Mouse (Mus musculus) heart, embryonic 10.5 days (tissue): Measurements from ENCODE around the gene Olfr1480. TPM values are rescaled to one million over a fixed set of nuclear protein-coding genes. Genes with fewer than 3 reads are reported as not detected.

Experiments used
- DNase-seq: peaks from one replicate; pipeline ENCODE4 v3.0.0-alpha.2; 2017; ENCODE audit warnings: low spot score
- H3K27ac ChIP-seq: fragments of 300-500 bp; sonication (generic); 2 replicates; pipeline ENCODE4 v1.5.1; 2016; ENCODE audit warnings: mild to moderate bottlenecking
- H3K27me3 ChIP-seq: fragments of 300-500 bp; sonication (generic); 2 replicates; pipeline ENCODE4 v1.6.1; 2016; ENCODE audit warnings: mild to moderate bottlenecking; ENCODE audit not compliant: poor library complexity, insufficient read depth, severe bottlenecking
- H3K36me3 ChIP-seq: fragments of 300-500 bp; sonication (generic); 2 replicates; pipeline ENCODE4 v1.6.1; 2016; ENCODE audit warnings: mild to moderate bottlenecking, moderate library complexity
- H3K4me1 ChIP-seq: fragments of 300-500 bp; sonication (generic); 2 replicates; pipeline ENCODE4 v1.6.1; 2016; ENCODE audit warnings: mild to moderate bottlenecking
- H3K4me3 ChIP-seq: fragments of 300-500 bp; sonication (generic); 2 replicates; pipeline ENCODE4 v1.5.1; 2016; ENCODE audit warnings: mild to moderate bottlenecking, moderate library complexity
- H3K9me3 ChIP-seq: fragments of 300-500 bp; sonication (generic); 2 replicates; pipeline ENCODE4 v1.6.1; 2016; ENCODE audit warnings: mild to moderate bottlenecking, moderate library complexity
- WGBS: fragments of 180-500 bp; shearing (Covaris S2); methylation state at CpG from one replicate; pipeline ENCODE4 v1.1.7; 2016; 5-methylcytosine and 5-hydroxymethylcytosine counted together
- polyA plus RNA-seq: library from polyadenylated mRNA; unstranded; fragments of >200 nt; fragmentation: Nextera tagmentation; extraction: Ambion mirVana; gene quantifications from 2 replicates; pipeline ENCODE4 v1.2.1, GENCODE M21; 2016

Gene Olfr1480
- not detected in 2 replicates for polyA plus RNA-seq

GRCm38 (mm10) chr19:13527613-13528012 is at the start of gene Olfr1480:
TSS of gene Olfr1480 (plus strand) at chr19:13527913.
- WGBS: 76% methylated on average over 2 of the region's 2 CpGs
- no peaks in the 10 kb centered on the region for H3K36me3 ChIP-seq

GRCm38 (mm10) chr19:13480096-13480495 is 47.6 kb upstream of the Olfr1480 start, which contains the start of gene Olfr1475:
TSS of gene Olfr1475 (minus strand) at chr19:13480196.
- Histone ChIP-seq H3K27ac (no peak within 1 kb of the TSS), H3K27me3 (no peaks in the 10 kb centered on the region), H3K4me3 (no peak within 1 kb of the TSS), H3K9me3 (no peaks in the 10 kb centered on the region), H3K4me1 (no peaks in the 10 kb centered on the region), H3K36me3 (no peaks in the 10 kb centered on the region)
- DNase-seq: no peak

More at GRCm38 (mm10) chr19:13527613-13528012, at the start of gene Olfr1480:
- no peak within 1 kb of the TSS for H3K4me3 ChIP-seq
- no peaks in the 10 kb centered on the region for H3K4me1 ChIP-seq
- no peaks in the 10 kb centered on the region for H3K27me3 ChIP-seq
- no peak within 1 kb of the TSS for H3K27ac ChIP-seq
- no peak for DNase-seq
- peaks cover 9% of the 10 kb centered on the region for H3K9me3 ChIP-seq

GRCm38 (mm10) chr19:13500246-13500645 is 27.5 kb upstream of the Olfr1480 start, which contains the start of gene Olfr1477:
TSS of gene Olfr1477 (plus strand) at chr19:13500546.
- H3K9me3 ChIP-seq: peaks cover 5% of the 10 kb centered on the region
- H3K27me3 ChIP-seq: no peaks in the 10 kb centered on the region
- no peak within 1 kb of the TSS for H3K27ac ChIP-seq
- DNase-seq: no peak
- H3K4me1 ChIP-seq: no peaks in the 10 kb centered on the region
- H3K4me3 ChIP-seq: no peak within 1 kb of the TSS
- whole genome bisulfite sequencing: 68% methylated on average over 3 of the region's 3 CpGs
- no peaks in the 10 kb centered on the region for H3K36me3 ChIP-seq

Other genes with a start within 250 kb of the Olfr1480 start
- gene Olfr1465, start 212.4 kb upstream of the Olfr1480 start, polyA plus RNA-seq: not detected in 2 replicates
- not detected in 2 replicates for gene Olfr1466, start 189.1 kb upstream of the Olfr1480 start, polyA plus RNA-seq
- gene Olfr1467, start 165.7 kb upstream of the Olfr1480 start, polyA plus RNA-seq: not detected in 2 replicates
- gene Olfr1469, start 120.1 kb upstream of the Olfr1480 start, polyA plus RNA-seq: not detected in 2 replicates
- not detected in 2 replicates for gene Olfr1471, start 84.5 kb upstream of the Olfr1480 start, polyA plus RNA-seq
- gene Olfr1472, start 71.8 kb upstream of the Olfr1480 start, polyA plus RNA-seq: not detected in 2 replicates
- not detected in 2 replicates for gene Olfr1474, start 58.3 kb upstream of the Olfr1480 start, polyA plus RNA-seq
- not detected in 2 replicates for gene Olfr1475, start 47.7 kb upstream of the Olfr1480 start, polyA plus RNA-seq
- not detected in 2 replicates for gene Olfr1477, start 27.4 kb upstream of the Olfr1480 start, polyA plus RNA-seq
- gene Olfr1484, start 55.6 kb downstream of the Olfr1480 start, polyA plus RNA-seq: not detected in 2 replicates
- gene Olfr1487, start 89.5 kb downstream of the Olfr1480 start, polyA plus RNA-seq: not detected in 2 replicates
- gene Olfr1489, start 103.7 kb downstream of the Olfr1480 start, polyA plus RNA-seq: not detected in 2 replicates
- not detected in 2 replicates for gene Olfr1490, start 123.2 kb downstream of the Olfr1480 start, polyA plus RNA-seq
- not detected in 2 replicates for gene Olfr1491, start 169.4 kb downstream of the Olfr1480 start, polyA plus RNA-seq
- gene Olfr1493-ps1, start 195.4 kb downstream of the Olfr1480 start, polyA plus RNA-seq: not detected in 2 replicates
- not detected in 2 replicates for gene Olfr1494, start 211.8 kb downstream of the Olfr1480 start, polyA plus RNA-seq
- not detected in 2 replicates for gene Olfr1495, start 236.7 kb downstream of the Olfr1480 start, polyA plus RNA-seq
- not detected in 2 replicates for gene Olfr1496, start 250.0 kb downstream of the Olfr1480 start, polyA plus RNA-seq